Mouse (Mus musculus): ENCODE data around the gene Igfbp7.

GRCm38 (mm10) chr5:77348901-77349300, 58.9 kb downstream of the Igfbp7 start:
- no peak for TF ChIP-seq POLR2A (IDR thresholded peaks at IDR 0.05; ENCODE audit: insufficient read depth, low read length)
- no peak for TF ChIP-seq CTCF (IDR thresholded peaks at IDR 0.05; ENCODE audit: low read depth, low read length)
- TF ChIP-seq EP300 (IDR thresholded peaks at IDR 0.05; ENCODE audit: insufficient read depth, low read depth, low read length), result no peak

All from ES-Bruce4 (cell line).